Mouse (Mus musculus) forelimb bud, embryonic 11.5 days (tissue): ENCODE data around the gene Susd6.

Experiments
- DNase-seq: peaks from one replicate; pipeline ENCODE4 v3.0.0-alpha.2; 2012; ENCODE audit warnings: low read depth, low spot score

Gene Susd6

DNA sequence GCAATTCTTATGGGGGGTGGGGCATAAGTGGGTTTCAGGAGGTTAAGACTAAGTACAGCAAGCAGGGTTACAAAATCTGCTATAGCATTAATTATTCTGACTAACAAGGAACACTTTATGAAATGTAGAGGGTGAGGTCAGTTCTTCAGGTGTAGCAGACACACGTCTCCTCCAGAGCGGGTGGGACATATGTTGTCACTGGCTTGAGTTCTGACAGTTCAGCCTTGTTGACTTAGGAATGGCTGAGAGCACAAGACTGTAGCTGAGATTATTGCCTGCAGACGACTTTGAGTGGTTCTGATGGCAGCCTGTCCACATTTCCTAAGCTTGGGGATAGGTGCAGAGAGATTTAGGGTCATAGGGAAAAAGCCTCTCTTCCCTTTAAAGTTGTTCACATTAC, 47.3 kb downstream of the Susd6 start:
- DNase-seq, result no peak

DNA sequence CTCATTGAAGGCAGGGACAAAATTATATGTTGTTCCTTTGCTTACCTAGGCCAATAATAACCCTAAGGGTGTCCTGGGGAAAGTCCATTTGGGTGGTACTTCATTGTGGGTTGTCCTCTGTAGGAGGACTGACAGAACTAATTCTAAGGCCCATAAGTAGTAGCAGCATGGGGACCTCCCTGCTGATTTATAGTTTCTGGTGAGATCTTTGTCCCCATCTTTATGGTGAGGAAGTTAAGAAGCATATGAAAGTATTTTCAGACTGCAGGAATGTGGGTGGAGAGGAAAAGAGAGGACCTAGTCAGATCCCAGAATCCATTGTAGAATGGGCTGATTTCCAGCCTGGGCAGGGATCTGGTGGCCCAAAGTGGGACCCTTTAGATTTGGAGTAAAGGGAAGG, 48.0 kb downstream of the Susd6 start:
- DNase-seq, result no peak

DNA sequence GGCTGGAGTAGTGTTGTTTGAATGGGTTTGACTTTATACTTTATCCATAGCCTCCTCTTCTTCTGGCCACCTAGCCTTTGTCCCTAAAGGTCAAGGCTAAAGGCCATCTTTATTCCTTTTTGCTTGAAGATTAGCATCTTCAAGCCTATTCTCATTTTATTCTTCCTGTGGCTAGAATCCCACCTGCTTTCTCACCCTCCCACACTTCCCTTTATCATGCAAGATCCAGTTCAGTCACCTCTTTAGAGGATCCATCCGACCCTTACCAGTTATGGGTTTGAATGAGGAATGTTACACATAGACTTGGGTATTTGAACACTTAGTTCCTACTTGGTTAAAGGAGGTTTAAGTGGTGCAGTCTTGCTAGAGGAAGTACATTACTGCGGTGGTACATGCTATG, 48.5 kb downstream of the Susd6 start:
- no peak for DNase-seq

DNA sequence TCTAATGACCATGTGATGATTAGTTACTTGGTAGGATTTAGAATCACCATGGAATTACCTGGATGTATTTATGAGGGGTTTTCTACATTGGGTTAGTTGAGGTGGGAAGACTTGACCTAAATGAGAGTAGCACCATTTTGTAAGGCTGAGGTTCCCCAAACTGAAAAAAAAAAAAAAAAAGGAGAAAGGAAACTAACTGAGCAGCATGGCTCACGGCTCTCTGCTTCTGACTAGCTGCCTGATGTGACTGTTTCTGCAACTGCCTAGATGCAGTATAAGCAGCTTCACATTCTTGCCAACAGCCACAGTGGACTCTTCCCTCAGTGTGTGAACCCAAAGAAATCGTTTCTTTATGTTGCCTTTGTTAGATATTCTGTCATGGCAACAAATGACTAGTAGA, 49.3 kb downstream of the Susd6 start:
- DNase-seq, result no peak

DNA sequence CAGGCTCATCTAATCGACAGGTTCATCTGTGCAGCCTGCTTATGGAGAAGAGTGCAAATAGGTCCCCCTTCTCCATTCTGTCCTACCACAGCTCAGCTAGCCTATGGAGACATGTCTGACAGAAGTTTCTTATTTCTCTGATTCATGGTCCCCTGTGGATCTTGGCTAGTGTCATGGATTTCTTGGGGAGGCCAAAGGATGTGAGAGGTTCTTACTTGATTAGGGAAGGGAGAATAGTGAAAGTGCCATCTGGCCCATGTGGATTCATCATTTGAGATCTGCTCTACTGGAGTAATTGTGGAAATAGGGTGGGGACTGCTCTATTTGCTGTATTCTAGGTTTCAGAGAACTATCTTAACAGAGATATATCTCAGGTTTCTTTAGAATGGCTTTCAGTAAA, 51.3 kb downstream of the Susd6 start:
- DNase-seq, result no peak

DNA sequence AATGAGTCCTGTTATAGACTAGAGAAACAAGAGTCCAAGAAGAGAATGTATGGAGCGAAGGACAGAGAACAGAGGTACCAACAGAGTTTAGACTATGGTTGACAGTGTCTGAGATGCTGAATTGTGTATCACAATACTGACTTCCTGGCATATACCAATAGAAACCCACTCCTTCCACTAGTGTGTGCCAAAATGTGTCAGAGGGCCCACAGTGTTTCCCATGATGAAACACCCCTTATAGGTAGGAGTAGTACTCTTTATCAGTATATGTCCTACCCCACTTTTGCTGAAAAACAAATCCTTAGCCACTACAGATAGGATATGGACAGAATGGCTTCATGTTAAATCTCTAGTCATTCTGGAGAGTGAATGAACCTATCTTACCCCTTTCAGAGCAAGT, 52.3 kb downstream of the Susd6 start:
- DNase-seq, result no peak

DNA sequence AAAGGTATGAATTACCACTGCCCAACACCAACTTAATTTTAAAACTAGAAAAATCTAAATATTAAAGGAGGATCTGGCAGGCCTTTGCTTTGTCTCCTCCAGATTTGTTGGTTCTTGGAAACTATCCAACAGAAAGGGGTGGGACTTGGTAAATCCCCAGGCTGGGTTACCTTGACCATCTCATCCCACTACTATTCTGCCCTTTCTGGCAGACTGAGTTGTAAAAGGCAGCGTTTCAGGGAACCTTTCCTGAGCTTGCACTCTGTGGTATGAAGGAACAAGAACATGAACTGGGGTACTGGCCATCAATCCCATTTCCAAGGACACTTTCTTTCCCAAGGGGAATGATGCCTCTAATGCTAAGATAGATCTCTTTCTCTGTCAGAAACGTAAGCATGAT, 52.9 kb downstream of the Susd6 start:
- DNase-seq, result no peak

DNA sequence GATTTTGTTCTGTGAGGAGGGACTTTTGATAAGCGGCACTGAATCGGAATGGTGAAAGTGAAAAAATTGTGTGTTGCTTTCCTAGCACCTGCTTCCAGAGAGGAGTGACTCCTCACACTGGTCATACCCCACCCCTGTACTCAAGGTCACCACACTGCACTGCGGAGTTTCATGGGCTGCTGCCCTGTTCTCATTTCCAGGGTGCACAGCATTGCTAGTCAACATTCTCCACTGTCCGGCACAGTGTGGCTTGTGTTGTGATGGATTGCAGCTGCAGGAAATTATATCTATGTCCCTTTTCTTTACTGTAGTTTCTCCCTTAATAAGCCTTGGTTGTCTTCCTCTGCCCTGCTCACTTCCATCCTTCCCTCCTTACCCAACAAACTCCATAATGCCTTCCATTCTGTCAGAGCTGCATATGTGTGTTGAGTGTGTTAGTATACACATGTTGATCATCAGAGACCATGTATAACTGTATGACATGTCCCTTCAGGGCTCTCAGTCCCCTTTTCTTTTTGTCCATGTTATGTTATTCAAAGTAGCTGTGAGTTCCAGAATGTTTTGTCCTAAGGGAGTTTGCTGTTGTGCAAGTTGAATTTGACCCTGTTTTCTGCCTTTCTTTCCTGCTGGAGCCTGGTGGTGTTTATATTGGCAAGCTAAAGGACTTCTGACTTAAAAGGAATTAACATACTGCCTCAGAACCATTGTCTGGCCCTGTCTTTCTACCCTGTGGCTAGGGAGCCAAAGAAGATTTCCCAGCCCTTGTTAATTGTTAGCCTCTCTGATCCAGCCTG, 53.5 kb downstream of the Susd6 start:
- no peak for DNase-seq

DNA sequence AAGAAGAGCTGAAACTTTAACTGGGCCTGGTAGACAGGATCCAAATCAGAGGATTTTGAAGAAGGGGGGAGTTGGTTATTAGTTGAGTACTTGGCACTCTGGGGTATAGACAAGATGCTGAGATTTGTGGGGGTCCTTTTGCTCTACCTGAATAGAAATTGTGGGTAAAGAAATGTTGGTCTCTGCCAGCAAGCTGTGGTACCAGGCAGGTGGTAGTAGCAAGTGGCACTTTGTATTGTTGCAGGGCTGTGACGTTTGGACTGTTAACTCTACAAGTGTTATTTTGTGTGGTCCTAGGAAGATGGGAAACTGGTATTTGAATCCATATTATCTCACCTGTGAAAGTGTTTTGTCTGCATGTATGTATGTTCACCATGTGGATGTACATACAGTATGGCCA, 55.6 kb downstream of the Susd6 start:
- no peak for DNase-seq

DNA sequence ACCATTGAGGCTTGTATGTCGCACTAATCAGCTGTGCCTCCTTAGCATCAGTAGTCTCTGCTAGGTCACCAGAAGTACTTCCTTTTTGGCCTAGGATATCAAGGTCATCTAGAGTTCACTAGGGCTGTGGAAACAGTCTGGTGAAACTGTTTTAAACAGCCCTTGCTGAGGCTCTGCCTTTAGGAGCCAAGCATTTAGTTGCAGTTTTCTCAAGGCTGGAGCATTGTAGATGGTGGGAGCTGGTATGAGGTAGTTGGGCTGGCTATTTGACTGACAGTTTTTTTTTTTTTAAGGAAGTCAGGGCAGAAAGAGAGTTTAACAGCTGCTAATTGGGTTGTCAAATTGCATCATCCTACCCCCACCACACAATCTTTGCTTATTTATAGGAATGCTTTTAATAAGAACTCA, 56.6 kb downstream of the Susd6 start:
- DNase-seq, result no peak

DNA sequence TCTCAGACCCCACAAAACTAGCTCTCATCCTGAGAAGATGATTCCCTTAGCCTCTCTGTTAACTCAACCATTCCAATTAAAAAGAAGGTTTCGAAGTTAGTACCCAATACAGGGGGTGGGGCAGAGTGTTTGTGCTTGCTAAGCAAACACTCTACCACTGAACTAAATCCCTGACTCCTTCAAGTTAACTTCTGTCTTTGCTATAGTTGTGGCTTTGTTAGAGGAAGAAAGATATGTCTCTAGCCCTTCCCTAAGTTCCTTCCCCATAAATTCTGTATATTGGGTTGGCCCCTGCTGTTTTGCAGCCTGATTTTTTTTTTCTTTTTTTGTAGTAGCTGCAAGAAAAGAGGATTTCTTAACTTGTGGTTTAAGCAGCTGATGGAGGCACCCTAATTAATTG, 61.7 kb downstream of the Susd6 start:
- no peak for DNase-seq

DNA sequence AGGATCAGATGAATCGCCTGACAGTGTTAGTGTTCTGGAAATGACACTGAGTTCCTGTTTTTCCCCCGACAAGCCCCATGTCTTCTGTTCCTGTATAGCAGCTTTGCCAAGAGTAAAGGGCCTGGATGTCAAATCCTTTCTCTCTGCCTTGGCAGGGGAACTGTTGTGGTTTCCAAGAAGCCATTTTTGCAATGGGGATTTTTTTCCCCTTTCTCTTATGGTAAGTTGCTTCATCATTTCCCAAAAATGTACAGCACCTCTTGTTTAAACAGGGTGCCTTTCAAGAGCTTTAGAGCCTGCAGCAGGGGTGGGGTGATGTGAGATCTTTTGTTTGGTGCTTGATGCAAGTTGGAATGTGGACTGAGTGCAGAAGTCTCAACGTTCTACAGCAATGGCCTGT, 63.4 kb downstream of the Susd6 start:
- DNase-seq, result no peak

DNA sequence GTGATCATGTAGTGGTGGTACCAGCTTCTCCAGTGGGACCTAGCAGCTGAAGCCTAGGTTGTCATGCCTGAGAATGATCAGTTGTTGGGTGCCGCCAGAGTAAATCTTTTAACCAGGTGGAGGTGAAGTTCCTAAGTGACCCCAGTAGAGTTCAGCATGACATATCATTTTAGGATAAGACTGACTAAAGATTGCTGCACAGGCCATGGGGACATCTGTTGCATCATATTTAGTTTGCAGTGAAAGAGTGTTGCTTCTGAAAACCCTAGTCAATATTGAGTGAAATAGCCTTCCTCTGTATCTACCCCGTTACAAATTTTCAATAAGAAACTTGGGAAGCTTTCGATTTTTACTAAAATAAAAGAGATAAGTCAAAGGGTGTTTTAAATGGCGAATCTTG, 64.4 kb downstream of the Susd6 start:
- no peak for DNase-seq

DNA sequence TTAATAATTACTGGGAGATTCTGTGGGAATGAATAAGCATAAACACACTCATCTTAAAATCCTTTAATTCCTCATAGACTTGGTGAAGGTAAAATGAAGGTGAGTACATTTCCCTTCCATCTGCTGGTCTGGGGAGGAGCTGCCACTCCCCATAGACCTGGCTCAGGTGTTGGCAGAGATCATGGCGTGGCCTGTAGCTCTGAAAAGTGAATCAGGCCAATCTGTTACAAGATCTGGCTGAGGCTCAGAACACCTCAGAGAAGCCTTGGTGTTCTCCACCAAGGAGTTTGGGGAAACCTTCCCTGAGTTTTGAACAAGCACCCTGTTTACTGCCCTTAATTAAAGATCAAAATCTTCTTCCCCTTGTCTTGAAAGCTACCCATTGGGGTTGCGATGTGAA, 64.8 kb downstream of the Susd6 start:
- no peak for DNase-seq

DNA sequence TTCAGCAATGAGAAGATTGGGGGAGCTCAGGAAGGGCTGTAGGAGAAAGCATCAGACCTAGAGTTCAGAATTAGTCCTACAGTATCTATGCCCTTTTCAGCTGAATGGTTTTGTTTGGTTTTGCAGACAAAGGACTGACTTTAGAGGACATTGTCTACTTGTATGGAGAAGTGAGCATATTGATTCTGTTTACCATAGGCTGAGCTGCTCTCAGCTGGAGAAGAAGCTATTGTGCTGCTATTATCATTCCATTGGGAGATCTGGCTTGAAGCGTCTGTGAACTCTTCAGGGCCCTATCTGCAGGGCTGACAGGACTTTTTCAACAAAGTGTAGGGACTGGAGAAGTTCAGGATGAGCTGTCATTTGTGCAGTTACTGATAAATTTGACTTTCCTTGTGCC, 65.3 kb downstream of the Susd6 start:
- DNase-seq, result no peak

DNA sequence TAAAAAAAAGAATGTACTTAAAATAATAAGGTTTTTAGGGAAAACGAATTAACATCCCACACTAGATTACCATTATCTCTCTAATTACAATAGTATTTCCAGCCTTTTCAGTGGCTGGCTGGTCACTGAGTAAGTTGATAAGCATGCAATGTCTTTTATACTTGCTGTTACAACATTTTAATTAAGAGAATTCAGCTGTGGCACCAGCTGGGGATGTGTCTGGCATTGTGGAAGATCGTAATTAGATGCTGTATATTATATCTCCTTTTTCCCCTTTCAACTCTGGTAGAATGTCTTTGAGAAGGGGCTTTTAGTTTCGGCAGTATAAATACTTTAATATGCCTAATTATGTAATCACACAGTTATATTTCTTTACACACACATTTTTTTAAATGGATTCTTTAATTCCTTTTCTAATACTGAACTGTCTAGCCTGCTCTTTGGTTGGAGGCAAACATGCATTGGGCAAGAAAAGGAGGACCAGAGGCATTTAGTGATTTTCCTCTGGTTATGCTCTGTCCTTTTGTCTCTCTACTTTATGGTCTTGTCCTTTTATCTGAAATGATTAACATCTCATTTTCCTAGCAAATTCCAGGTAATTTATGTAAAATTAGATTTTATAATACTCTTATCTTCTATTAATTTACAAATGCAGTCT, 67.5 kb downstream of the Susd6 start:
- no peak for DNase-seq

DNA sequence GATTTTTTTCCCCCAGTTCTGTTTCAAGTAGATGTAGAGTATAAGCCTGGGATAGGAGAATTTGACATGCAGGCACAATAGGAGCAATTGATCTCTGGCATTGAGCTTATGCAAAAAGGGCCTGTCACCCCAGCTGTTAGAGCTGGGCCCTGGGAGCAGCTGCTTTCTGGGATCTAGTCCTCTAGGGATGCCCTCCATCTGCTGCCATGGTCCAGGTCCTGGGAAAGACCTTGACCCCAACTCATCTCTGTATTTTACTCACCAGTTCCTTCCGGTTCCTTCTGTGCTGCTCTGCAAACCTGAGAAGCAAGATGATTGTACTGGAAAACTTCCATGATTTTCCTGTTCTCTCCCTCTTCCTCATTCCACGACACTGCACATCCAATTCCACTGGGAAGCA, 68.0 kb downstream of the Susd6 start:
- DNase-seq, result no peak

DNA sequence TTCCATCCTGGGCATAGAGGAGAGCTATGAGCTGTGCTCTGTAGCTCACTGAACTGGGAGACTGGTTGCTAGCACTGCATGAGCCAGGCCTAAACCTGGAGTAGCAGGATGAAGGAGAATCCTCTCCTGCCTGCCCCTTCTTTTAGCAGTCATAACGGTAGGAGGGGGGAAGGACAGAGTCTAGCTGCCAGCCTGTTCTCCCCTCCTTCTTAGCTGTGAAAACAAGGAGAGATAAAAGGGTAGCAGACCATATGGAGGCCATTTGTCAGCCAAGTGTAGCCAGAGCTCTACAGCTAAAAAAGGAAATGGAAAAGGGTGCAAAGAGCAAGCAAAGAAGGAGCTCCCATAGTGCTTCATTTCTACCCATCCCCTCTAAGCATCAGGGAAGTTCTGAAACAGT, 71.6 kb downstream of the Susd6 start:
- DNase-seq, result no peak

DNA sequence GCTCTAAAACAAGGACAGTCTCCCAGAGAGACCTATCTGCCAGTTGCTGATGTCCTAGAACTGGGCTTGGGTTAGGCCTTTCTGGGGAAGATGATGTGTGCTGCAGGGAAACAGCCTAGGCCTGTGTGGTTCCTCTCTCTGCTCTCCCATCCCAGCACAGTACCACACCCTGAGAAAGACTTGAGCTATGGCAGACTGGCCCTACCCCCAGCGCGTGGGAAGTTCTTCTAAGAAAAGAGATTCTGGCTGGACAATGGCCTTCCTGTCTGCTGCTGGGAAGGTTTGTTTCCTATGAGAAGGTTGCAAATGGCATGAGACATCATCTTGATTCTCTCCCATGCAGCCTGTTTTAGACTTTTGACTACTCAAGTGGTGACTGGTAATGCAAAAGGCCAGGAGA, 73.1 kb downstream of the Susd6 start:
- DNase-seq, result no peak

DNA sequence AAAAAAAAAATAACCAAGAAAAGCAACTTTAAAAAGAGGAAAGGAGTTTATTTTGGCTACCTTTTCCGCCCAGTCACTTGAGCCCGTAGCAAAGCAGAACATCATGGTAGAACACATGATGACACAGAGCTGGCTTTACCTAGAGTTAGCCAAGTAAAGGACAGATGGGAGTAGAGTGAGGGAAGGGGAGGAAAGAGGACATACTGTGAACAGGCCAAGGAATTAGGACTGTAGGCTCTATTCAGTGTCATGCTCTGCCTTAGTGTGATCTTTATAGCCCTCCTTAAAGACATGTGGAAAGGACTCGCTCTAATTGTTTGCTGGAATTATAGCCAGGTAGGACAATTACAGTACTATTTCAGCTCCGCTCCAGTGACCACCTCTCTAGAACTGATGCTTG, 74.9 kb downstream of the Susd6 start:
- no peak for DNase-seq

DNA sequence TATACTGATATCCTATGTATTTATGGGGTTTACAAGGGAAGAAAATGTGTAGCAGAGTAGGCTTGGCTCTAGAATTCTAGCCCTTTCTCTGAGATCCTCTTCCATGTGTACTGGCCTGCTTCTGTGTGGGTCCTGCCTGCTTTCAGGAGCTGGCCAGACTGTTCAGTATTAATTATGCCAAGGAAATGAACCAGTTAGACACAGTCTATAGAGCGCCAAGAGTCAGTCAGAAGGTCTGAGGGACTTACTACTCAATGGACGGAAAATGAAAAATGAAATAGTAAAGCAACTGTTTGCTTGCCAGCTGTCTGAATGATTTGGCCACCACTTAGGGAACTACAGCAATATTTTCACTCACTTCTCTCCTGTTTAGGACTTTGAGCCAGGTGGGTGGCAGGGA, 75.7 kb downstream of the Susd6 start:
- DNase-seq, result no peak

DNA sequence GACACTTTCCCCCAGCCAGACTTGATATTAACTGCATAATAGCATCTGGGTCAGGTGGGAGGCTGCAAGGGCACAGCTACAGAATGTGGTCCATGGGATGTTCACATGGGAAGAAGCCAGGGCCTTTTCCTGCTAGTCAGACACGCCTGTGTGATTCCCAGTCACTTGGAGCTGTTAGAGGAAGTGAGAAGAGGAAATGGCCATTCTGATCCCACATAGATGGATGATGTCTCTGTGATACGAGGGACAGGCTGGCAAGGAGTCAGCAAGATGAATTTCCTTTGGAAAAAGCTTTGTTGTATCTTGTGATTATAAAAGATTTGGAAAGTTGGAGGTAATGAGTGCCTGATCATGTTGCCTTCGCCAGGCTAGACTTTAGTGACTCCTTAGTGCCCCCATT, 76.8 kb downstream of the Susd6 start:
- DNase-seq, result no peak

DNA sequence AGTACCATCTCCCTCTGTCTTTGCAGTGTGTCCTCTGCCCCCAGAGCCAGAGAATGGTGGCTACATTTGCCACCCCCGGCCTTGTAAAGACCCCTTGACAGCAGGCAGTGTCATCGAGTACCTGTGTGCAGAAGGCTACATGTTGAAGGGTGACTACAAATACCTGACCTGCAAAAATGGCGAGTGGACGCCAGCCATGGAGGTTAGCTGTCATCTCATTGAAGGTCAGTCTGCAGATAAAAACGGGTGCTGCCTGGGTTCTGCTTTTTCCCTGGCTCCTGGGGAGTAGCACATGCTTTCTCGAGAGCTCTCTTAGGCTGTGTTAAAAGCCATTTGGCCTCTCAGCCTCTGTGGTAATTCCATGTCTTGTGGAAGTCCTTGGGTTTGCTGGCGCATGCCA, 78.1 kb downstream of the Susd6 start:
- DNase-seq, result no peak
